Mouse (Mus musculus): Measurements from ENCODE around the gene Auts2.

DNA sequence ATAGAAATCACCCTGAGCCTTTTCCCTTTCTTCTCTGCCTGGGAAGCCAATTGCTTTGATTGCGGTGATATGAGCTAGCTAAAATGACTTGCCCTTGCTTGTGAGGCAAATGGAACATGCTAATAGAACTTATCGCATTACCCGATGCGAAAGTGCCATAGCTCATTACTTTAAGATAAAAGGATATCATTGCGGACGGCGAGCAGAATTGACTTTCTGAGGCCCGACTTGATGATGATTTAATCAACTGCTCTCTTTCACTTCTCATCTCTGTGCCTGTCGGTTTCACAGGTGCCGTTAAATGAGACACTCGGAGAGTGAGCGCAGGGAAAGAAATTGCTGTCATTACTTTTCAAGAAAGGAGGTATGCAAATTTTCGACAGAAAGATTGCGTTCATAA, 762.1 kb downstream of the Auts2 start:
- TF ChIP-seq CTCF (conservative IDR thresholded peaks at IDR 0.05 in 1 of 2, IDR thresholded peaks at IDR 0.05 in 1 of 2; ENCODE audit: low read depth in 2 of 2, low read length in 2 of 2) (no peak), NELFE (IDR thresholded peaks at IDR 0.05; ENCODE audit: low read depth, low read length) (no peak), SMC3 (IDR thresholded peaks at IDR 0.05; ENCODE audit: low read depth, low read length) (no peak), USF1 (IDR thresholded peaks at IDR 0.05; ENCODE audit: low read depth, low read length) (no peak), MAX (IDR thresholded peaks at IDR 0.05; ENCODE audit: low read length) (no peak), RCOR1 (conservative IDR thresholded peaks at IDR 0.05; ENCODE audit: low read depth, low read length) (no peak), MYC (IDR thresholded peaks at IDR 0.05; ENCODE audit: low read depth, low read length) (no peak), UBTF (IDR thresholded peaks at IDR 0.05; ENCODE audit: low read depth, low read length) (no peak), CHD1 (IDR thresholded peaks at IDR 0.05; ENCODE audit: low read depth, low read length) (no peak), POLR2A (IDR thresholded peaks at IDR 0.05; ENCODE audit: low read depth, low read length) (no peak), MAFK (IDR thresholded peaks at IDR 0.05; ENCODE audit: insufficient replicate concordance, low read length) (no peak), ZMIZ1 (IDR thresholded peaks at IDR 0.05; ENCODE audit: low read depth, low read length) (no peak), BHLHE40 (IDR thresholded peaks at IDR 0.05; ENCODE audit: low read depth, low read length) (no peak)

All from CH12.LX (cell line).